Mouse (Mus musculus) hindbrain, embryonic 10.5 days (tissue): ENCODE measurements at regions not wholly inside any gene's neighbourhood (a gene's known extent, or its start where the extent isn't known, plus 50 kb on each side); places are given as distances from the start of the nearest gene placed in this dataset.

Source experiments
- DNase-seq: peaks from one replicate; pipeline ENCODE4 v3.0.0-alpha.2; 2017; ENCODE audit warnings: low spot score
- H3K27ac ChIP-seq: fragments of 300-500 bp; sonication (generic); 2 replicates; pipeline ENCODE4 v1.5.1; 2016; ENCODE audit warnings: mild to moderate bottlenecking, moderate library complexity
- H3K27me3 ChIP-seq: fragments of 300-500 bp; sonication (generic); 2 replicates; pipeline ENCODE4 v1.6.1; 2016; ENCODE audit warnings: mild to moderate bottlenecking; ENCODE audit not compliant: poor library complexity, insufficient read depth, severe bottlenecking
- H3K36me3 ChIP-seq: fragments of 300-500 bp; sonication (generic); 2 replicates; pipeline ENCODE4 v1.6.1; 2016; ENCODE audit warnings: mild to moderate bottlenecking, moderate library complexity
- H3K4me1 ChIP-seq: fragments of 300-500 bp; sonication (generic); replicated peaks from 2 replicates; pipeline ENCODE4 v1.6.1; 2016; ENCODE audit warnings: mild to moderate bottlenecking
- H3K4me3 ChIP-seq: fragments of 300-500 bp; sonication (generic); 2 replicates; pipeline ENCODE4 v1.5.1; 2016; ENCODE audit warnings: mild to moderate bottlenecking, moderate library complexity
- H3K9me3 ChIP-seq: fragments of 300-500 bp; sonication (generic); 2 replicates; pipeline ENCODE4 v1.6.1; 2016; ENCODE audit warnings: mild to moderate bottlenecking, moderate library complexity
- WGBS: fragments of 180-500 bp; shearing (Covaris S2); methylation state at CpG from one replicate; pipeline ENCODE4 v1.1.7; 2016; 5-methylcytosine and 5-hydroxymethylcytosine counted together

DNA sequence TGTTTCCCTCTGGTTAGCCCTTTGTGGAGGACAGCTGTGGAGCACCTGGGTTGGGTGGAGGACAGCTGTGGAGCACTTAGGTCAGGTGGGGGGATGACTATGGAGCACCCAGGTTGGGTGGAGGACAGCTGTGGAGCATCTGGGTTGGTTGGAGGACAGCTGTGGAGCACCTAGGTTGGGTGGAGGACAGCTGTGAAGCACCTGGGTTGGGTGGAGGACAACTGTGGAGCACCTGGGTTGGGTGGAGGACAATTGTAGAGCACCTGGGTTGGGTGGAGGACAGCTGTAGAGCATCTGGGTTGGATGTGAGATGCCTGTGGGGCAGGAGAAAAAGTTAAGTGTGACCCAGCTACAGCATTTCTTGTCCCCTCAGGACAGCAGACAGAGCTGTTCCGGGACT, 77.1 kb upstream of the Mrps10 start:
- no peak overlapping the region for H3K27ac ChIP-seq
- no peak overlapping the region for H3K4me3 ChIP-seq
- DNase-seq: no peak
- peaks cover 29% of the 10 kb centered on the region for H3K4me1 ChIP-seq
- no peaks in the 10 kb centered on the region for H3K9me3 ChIP-seq
- H3K27me3 ChIP-seq: no peaks in the 10 kb centered on the region
- WGBS: 97% methylated on average over 1 of the region's 1 CpGs
- peaks cover 38% of the 10 kb centered on the region for H3K36me3 ChIP-seq

DNA sequence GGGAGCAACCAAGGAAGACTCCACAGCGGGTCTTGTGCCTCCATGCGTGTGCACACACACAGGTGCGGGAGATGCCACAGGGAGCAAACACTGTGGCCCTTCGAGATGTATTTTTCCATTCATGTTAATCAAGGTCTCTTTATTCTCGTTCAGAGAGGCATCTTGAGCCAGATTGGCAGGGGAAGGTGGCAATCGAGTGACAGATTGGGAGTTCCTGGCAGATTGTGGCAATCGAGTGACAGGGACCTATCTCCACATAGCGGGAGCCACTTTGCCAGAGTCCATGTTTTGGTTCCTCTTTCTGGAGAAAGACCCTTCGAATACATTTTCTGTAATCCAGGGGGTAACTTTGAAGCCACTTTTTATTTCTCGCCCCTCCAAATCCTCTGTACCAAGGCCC, 83.1 kb upstream of the Mrps10 start:
- no peaks in the 10 kb centered on the region for H3K9me3 ChIP-seq
- H3K27me3 ChIP-seq: no peaks in the 10 kb centered on the region
- H3K4me1 ChIP-seq: no peaks in the 10 kb centered on the region
- 92% methylated on average over 10 of the region's 10 CpGs for WGBS
- H3K36me3 ChIP-seq: peaks cover 33% of the 10 kb centered on the region
- H3K4me3 ChIP-seq: no peak overlapping the region
- DNase-seq: no peak
- H3K27ac ChIP-seq: no peak overlapping the region

DNA sequence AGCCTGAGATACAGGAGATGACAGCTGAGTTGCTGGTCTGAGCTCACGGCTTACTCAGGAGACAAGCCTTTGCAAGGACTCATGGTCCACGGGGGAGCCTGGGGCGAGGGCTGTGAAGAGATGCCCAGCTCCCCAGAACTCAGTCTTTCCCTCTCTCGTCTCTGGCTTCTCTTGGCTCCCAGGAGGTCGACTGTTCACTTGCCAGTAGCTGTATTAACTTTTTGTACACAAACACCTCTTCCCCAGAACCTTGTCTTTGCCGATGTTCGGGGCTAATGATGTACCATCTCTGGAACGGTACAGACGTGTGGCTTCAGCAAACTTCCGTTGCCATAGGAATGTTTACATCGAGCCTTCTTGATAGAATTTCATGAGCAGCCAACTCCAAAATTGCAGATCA, 84.5 kb upstream of the Mrps10 start:
- WGBS: 87% methylated on average over 11 of the region's 11 CpGs

DNA sequence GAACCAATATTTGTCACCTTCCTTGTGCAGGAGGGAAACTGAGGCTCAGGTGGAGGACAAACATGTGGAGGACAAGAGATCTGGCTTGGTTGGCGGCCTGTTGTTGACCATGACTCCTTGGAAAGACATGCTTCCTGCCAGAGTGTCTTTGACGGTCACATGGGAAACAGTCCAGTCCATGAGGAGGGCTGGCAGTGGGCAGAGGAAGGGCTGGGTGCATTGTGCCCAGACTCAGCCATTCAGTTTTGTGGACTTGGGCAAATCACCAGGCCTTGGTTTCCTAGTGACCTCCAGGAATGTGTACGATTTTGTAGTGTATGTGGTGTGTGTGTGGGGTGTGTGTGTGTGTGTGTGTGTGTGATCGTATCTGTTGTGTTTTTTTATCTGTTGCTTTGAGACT, 85.5 kb upstream of the Mrps10 start:
- Histone ChIP-seq H3K4me1 (no peaks in the 10 kb centered on the region), H3K9me3 (no peaks in the 10 kb centered on the region), H3K4me3 (no peak overlapping the region), H3K36me3 (peaks cover 24% of the 10 kb centered on the region), H3K27ac (no peak overlapping the region), H3K27me3 (no peaks in the 10 kb centered on the region)
- no peak for DNase-seq
- 93% methylated on average over 4 of the region's 4 CpGs for WGBS

More for the DNA sequence above, 84.5 kb upstream of the Mrps10 start:
- no peak for DNase-seq
- Histone ChIP-seq H3K36me3 (peaks cover 32% of the 10 kb centered on the region), H3K9me3 (no peaks in the 10 kb centered on the region), H3K27ac (no peak overlapping the region), H3K4me1 (no peaks in the 10 kb centered on the region), H3K4me3 (no peak overlapping the region), H3K27me3 (no peaks in the 10 kb centered on the region)

DNA sequence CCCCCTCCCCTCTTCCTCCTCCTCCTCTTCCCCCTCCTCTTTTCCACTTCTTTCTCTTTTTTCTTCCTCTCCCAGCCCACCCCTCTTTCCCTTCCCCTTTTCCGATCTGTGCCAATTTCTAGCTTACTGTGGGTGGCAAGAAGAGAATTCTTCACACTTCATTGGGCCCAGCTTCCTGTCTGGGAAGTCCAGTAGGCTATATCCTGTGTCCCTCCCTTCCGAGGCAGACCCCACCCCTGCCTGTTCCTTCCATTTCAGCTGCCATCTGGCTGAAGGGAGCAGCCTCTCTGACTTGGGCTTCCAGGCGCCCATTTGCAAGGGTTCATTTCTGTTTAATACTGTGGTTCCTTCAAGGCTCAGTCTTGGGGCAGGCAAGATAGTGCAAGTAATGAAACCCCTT, 86.2 kb upstream of the Mrps10 start:
- no peak overlapping the region for H3K4me3 ChIP-seq
- WGBS: 71% methylated on average over 3 of the region's 3 CpGs
- no peak for DNase-seq
- no peaks in the 10 kb centered on the region for H3K9me3 ChIP-seq
- no peaks in the 10 kb centered on the region for H3K4me1 ChIP-seq
- peaks cover 22% of the 10 kb centered on the region for H3K36me3 ChIP-seq
- no peak overlapping the region for H3K27ac ChIP-seq
- no peaks in the 10 kb centered on the region for H3K27me3 ChIP-seq

DNA sequence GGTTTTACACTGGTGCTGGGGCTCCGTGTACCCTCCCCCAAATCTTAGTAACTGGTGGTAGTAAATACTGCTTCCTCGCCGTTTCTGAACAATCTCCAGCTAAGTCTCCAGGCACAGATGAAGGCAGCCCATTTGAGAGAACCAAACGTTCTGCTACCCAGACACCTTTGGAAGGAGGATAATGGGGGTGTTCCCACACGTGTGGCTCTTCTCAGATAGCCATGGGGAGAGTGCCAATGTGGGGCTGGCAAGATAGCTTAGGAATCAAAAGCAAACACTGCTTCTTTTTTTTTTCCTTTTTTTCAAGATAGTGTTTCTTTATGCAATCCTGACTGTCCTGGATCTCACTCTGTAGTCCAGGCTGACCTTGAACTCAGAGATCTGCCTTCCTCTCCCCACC, 90.8 kb upstream of the Mrps10 start:
- Histone ChIP-seq H3K9me3 (peaks cover 9% of the 10 kb centered on the region; the same call in 1 of the 2 replicates), H3K4me1 (0 out of 2 replicates have a peak, but pooled peaks cover 11% of the 10 kb centered on the region), H3K27ac (no peak overlapping the region), H3K27me3 (no peaks in the 10 kb centered on the region), H3K36me3 (peaks cover 34% of the 10 kb centered on the region), H3K4me3 (no peak overlapping the region)
- DNase-seq: no peak
- WGBS: 88% methylated on average over 5 of the region's 5 CpGs

DNA sequence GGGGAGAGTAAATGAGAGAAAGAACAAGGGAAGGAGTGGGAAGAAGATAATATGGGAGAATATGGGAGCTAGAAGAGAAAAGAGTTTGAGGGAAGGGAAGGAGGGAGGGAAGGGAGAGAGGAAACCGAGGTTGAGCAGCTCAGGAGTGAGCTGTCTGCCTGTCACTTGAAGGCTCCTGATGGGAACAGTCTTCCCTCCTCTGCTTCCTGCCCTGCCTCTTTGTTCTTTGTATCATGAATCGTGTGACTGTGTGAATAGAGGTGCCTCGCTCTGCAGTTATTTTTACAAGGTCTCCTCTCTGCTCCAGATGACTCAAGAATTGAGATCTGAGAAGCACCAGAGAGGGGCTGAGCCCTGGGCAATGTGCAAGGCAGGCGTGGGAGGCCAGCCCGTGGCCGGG, 92.0 kb upstream of the Mrps10 start:
- H3K4me1 ChIP-seq: 0 out of 2 replicates have a peak, but pooled peaks cover 11% of the 10 kb centered on the region
- H3K27ac ChIP-seq: peak overlapping the region; percentile 40; the same call in 1 of the 2 replicates
- no peaks in the 10 kb centered on the region for H3K27me3 ChIP-seq
- peaks cover 34% of the 10 kb centered on the region for H3K36me3 ChIP-seq
- 77% methylated on average over 6 of the region's 6 CpGs for WGBS
- no peak for DNase-seq
- peaks cover 9% of the 10 kb centered on the region; the same call in 1 of the 2 replicates for H3K9me3 ChIP-seq
- no peak overlapping the region for H3K4me3 ChIP-seq

DNA sequence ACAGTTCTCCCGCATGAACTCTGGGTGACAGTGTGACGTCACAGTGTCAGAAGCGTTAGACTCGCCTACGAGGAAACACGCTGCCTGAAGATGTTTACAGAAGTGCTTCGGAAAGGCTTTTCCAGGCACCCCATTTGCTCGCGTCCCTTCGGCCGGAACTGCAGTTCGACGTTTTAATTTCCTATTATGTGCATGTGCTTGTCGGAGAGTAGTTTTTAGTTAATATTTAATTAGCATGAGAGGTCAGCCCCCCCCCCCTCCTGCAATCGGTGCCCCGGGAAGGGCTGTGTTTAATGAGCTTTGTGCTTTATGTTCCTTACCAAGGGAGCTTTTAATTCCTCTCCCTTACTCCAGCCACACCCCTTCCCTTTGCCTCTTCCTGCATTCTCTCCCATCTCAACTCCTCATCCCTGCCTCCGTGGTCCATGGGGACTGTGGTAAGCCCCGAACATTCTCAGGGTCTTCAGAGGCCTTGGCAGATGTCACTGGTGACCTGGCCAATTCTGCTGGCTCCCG, 92.8 kb upstream of the Mrps10 start:
- H3K9me3 ChIP-seq: peaks cover 9% of the 10 kb centered on the region; the same call in 1 of the 2 replicates
- DNase-seq: no peak
- H3K4me1 ChIP-seq: 0 out of 2 replicates have a peak, but pooled peaks cover 11% of the 10 kb centered on the region
- 0 out of 2 replicates have a peak overlapping the region, but pooled peaks have one; percentile 40 for H3K27ac ChIP-seq
- WGBS: 88% methylated on average over 19 of the region's 19 CpGs
- H3K27me3 ChIP-seq: no peaks in the 10 kb centered on the region
- no peak overlapping the region for H3K4me3 ChIP-seq
- H3K36me3 ChIP-seq: peaks cover 34% of the 10 kb centered on the region

DNA sequence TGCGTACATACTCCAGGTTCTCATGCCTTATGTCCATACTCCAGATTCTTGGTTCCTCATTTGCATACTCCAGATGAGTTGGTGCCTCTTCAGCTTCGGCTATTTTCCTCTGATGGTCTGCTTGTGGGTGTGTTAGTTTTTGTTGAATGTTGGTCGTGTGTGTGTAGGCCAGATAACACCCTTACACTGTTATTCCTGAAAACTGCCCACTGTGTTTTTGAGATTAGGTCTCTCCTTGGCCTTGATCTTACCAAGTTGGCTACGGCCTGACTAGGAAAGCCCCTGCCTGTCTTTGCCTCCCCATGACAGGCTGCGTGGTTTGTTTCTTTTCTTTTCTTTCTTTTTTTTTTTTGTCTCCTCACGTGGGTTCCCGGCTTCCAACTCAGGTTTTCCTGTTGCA, 95.4 kb upstream of the Mrps10 start:
- Histone ChIP-seq H3K4me3 (no peak overlapping the region), H3K4me1 (0 out of 2 replicates have a peak, but pooled peaks cover 11% of the 10 kb centered on the region), H3K27ac (no peak overlapping the region), H3K9me3 (peaks cover 9% of the 10 kb centered on the region; the same call in 1 of the 2 replicates), H3K27me3 (no peaks in the 10 kb centered on the region), H3K36me3 (peaks cover 38% of the 10 kb centered on the region)
- DNase-seq: no peak
- 87% methylated on average over 7 of the region's 7 CpGs for WGBS

DNA sequence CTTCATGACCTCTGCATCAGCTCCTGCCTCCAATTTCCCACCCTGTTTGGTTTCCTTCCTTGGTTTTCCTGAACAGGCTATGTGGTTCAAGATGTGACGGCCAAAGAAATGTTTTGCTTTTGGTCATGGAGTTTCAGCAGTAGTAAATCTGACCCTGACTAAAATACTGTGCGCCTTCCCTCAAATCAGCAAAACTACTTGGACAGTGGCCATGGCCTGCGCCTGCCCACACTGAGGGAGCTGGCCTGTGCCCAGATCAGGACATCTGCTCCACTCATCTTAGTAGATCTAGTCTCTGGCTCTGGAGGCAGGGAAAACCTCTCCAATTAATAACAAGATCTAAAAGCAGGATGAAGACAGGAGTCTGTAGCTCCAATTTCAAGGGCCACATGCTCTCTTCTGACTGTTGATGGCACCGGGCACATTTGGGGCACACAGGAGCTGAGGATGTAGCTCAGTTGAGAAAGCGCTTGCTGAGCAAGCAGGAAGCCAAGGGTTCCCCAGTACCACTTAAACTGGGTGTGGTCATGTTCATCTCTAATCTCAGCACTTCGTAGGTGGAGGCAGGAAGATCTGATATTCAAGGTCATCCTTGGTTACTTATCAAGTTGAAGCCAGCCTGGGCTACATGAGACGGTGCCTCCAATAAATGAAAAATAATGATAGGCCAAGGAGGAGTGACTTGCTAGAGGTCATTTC, 96.6 kb upstream of the Mrps10 start:
- H3K4me1 ChIP-seq: 0 out of 2 replicates have a peak, but pooled peaks cover 11% of the 10 kb centered on the region
- peaks cover 11% of the 10 kb centered on the region for H3K9me3 ChIP-seq
- no peak for DNase-seq
- H3K4me3 ChIP-seq: no peak overlapping the region
- H3K27me3 ChIP-seq: no peaks in the 10 kb centered on the region
- no peak overlapping the region for H3K27ac ChIP-seq
- 95% methylated on average over 7 of the region's 7 CpGs for WGBS
- peaks cover 39% of the 10 kb centered on the region for H3K36me3 ChIP-seq

DNA sequence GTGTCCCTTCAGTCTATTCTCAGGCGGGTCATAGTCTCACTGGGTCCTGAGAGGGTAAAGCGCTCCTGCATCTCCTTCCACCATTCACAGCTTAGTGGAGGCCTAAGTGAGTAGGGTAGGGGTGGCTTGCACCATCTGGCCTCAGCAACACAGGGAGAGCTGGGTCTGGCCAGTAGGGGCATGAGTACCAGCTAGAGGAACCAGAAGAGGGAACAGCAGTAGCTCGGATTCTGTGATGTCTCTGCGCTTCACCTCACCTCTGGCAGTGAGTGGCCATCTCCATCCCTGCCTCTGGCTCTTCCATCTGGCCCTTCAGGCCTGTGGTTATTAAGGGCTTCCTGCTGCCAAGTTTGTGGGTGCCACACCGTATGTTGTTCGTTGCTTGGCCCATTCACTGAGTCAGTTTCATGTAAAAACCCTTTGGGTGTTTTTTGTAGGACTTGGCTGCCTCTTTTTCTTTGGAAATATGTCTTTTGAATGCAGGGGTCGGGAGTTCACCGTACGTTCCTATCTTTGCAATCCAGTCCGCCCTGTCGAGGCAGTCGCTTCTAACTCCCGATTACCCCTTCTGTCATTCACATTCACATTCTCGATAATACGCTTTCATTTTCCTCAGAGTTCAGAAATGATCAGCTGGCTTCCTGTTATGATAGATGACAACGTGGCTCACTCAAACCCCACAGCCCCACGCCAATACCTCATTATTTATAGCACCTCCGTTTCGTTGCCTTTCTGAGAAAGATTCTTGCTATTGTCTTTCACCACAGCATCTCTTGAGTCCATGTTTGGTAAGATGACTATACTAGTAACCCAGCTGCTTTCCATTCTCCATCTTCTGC, 99.4 kb upstream of the Mrps10 start:
- Histone ChIP-seq H3K27ac (no peak overlapping the region), H3K9me3 (peaks cover 5% of the 10 kb centered on the region; the same call in 1 of the 2 replicates), H3K36me3 (peaks cover 22% of the 10 kb centered on the region), H3K27me3 (no peaks in the 10 kb centered on the region), H3K4me1 (no peaks in the 10 kb centered on the region), H3K4me3 (no peak overlapping the region)
- 91% methylated on average over 19 of the region's 19 CpGs for WGBS
- no peak for DNase-seq

DNA sequence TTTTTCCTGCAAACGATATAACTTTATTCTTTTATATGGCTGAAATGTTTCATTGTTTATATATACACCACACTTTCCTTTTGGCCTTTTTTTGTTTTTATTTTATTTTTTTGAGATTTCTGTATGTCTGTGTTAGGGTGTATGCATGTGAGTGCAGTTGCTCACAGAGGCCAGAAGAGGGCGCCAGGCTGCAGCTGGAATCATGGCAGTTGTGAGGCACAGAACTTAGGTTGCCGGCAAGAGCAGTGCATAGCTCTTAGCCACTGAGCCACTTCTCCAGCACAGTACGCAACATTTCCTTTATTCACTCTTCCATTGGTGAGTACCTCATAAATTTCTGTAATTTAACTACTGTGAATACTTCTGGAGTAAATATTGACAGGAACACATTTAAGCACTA, 100.8 kb upstream of the Mrps10 start:
- H3K4me1 ChIP-seq: no peaks in the 10 kb centered on the region
- WGBS: 92% methylated on average over 4 of the region's 4 CpGs
- H3K27ac ChIP-seq: no peak overlapping the region
- peaks cover 7% of the 10 kb centered on the region; the same call in 1 of the 2 replicates for H3K9me3 ChIP-seq
- DNase-seq: no peak
- H3K27me3 ChIP-seq: no peaks in the 10 kb centered on the region
- peaks cover 28% of the 10 kb centered on the region for H3K36me3 ChIP-seq
- no peak overlapping the region for H3K4me3 ChIP-seq

DNA sequence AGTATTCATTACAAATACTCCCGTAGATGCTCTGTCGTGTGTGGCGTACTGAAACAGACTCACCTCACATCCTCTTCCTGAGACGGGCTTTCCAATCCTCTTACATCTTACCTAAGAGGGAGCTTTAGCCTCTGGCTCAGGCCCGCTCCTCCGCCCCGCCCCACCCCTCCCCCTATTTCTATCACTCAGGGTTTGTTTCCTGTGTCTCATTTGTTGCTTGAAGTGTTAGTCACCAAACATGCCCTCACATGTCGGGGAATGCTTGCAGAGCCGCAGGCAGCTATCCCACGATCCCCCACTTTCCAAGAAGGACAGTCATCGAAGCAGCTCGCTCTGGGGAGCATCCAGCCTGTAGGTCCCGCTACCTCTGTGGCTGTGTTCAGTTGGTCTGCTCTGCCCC, 101.6 kb upstream of the Mrps10 start:
- Histone ChIP-seq H3K4me1 (no peaks in the 10 kb centered on the region), H3K4me3 (no peak overlapping the region), H3K27ac (no peak overlapping the region), H3K27me3 (no peaks in the 10 kb centered on the region), H3K36me3 (peaks cover 35% of the 10 kb centered on the region), H3K9me3 (peaks cover 13% of the 10 kb centered on the region; the same call in 1 of the 2 replicates)
- no peak for DNase-seq
- 95% methylated on average over 13 of the region's 13 CpGs for WGBS
